In genomic region chr19:28844946-28845710, GRCm38 (mm10) we compare ENCODE assay signal across 10 mouse cellular contexts. TPM values are rescaled to one million over a fixed set of nuclear protein-coding genes. Genes with fewer than 3 reads are reported as not detected.
DNase-seq lines count a peak whose midpoint lies in the region; ATAC-seq and TF ChIP-seq lines count a peak whose summit lies in the region.
"Had no signal": no experiment of that assay in that cellular context is flagged by ENCODE, and none has a peak within 500 bp of the region (broad histone marks: within the 10 kb centered on the region; RNA-seq: fewer than 3 reads in every experiment).

No protein-coding gene starts in this region.

- H3K27me3 ChIP-seq in heart, postnatal 0 days (ENCODE audit: control insufficient read depth, insufficient read depth, low read length), result no peaks in the 10 kb centered on the region
- H3K27me3 ChIP-seq in heart, embryonic 11.5 days (ENCODE audit: control insufficient read depth, insufficient read depth, low read length), result no peaks in the 10 kb centered on the region
- H3K27me3 ChIP-seq in liver, postnatal 0 days (ENCODE audit: insufficient read depth, low read length), result no peaks in the 10 kb centered on the region

- H3K9ac ChIP-seq in heart, postnatal 0 days (replicated peaks; ENCODE audit: low read depth, low read length), result no peak overlapping the region
- H3K9ac ChIP-seq in heart, embryonic 11.5 days (ENCODE audit: low read depth, low read length), result no peak overlapping the region
- no peak overlapping the region for H3K9ac ChIP-seq in liver, postnatal 0 days (replicated peaks)
- H3K9ac ChIP-seq: forebrain, embryonic 13.5 days had no signal

- 45% methylated on average over 8 of the region's 8 CpGs for WGBS in heart, postnatal 0 days
- 52% methylated on average over 8 of the region's 8 CpGs for WGBS in heart, embryonic 11.5 days (ENCODE audit: insufficient replicate concordance)
- 59% methylated on average over 8 of the region's 8 CpGs for WGBS in liver, postnatal 0 days (ENCODE audit: insufficient replicate concordance)

- H3K27ac ChIP-seq in heart, postnatal 0 days (ENCODE audit: low read depth), result no peak overlapping the region
- H3K27ac ChIP-seq in heart, embryonic 11.5 days (ENCODE audit: low read depth, low read length), result no peak overlapping the region
- no peak overlapping the region for H3K27ac ChIP-seq in liver, postnatal 0 days (ENCODE audit: low read depth)
- H3K27ac ChIP-seq: forebrain, embryonic 13.5 days had no signal

- no peak for ATAC-seq in heart, postnatal 0 days (ENCODE audit: insufficient read depth, low read depth)
- ATAC-seq in heart, embryonic 11.5 days (replicated peaks; ENCODE audit: insufficient number of reproducible peaks, low FRiP score, low TSS enrichment), result no peak
- ATAC-seq in liver, postnatal 0 days, result no peak
- ATAC-seq: forebrain, embryonic 13.5 days had no signal

- peak; percentile 47 for DNase-seq in adrenal gland, postnatal 10 days
- no peak for DNase-seq in adrenal gland, adult 2 months
- DNase-seq in heart, postnatal 0 days (ENCODE audit: low spot score), result peak; percentile 33
- DNase-seq in liver, result peak; percentile 8
- DNase-seq in liver, postnatal 0 days, result no peak
- peak; percentile 64 to 73 for DNase-seq in kidney, postnatal 25 days
- no peak for DNase-seq in layer of hippocampus, adult 8-10 months (ENCODE audit: low spot score in 2 of 2)

- peaks cover 12% of the 10 kb centered on the region for H3K4me1 ChIP-seq in heart, postnatal 0 days (ENCODE audit: control insufficient read depth, insufficient read depth)
- H3K4me1 ChIP-seq in heart, embryonic 11.5 days (ENCODE audit: control insufficient read depth, insufficient read depth, low read length), result no peaks in the 10 kb centered on the region
- H3K4me1 ChIP-seq in liver, postnatal 0 days (ENCODE audit: insufficient read depth), result no peaks in the 10 kb centered on the region
- H3K4me1 ChIP-seq: forebrain, embryonic 13.5 days had no signal

- no peak overlapping the region for H3K4me3 ChIP-seq in heart, postnatal 0 days (ENCODE audit: low read depth, low read length)
- H3K4me3 ChIP-seq in heart, embryonic 11.5 days (ENCODE audit: low read depth, low read length), result no peak overlapping the region
- H3K4me3 ChIP-seq in liver, postnatal 0 days (ENCODE audit: low read depth, low read length), result no peak overlapping the region
- H3K4me3 ChIP-seq: forebrain, embryonic 13.5 days had no signal

- no peak for TF ChIP-seq EP300 in heart, postnatal 0 days (IDR thresholded peaks at IDR 0.05; ENCODE audit: low read depth)
- TF ChIP-seq EP300 in liver, postnatal 0 days (IDR thresholded peaks at IDR 0.05; ENCODE audit: low read depth), result no peak

- H3K4me2 ChIP-seq in heart, postnatal 0 days (ENCODE audit: low read depth, low read length), result no peak overlapping the region
- no peak overlapping the region for H3K4me2 ChIP-seq in heart, embryonic 11.5 days
- no peak overlapping the region for H3K4me2 ChIP-seq in liver, postnatal 0 days (ENCODE audit: low read depth, low read length)
- H3K4me2 ChIP-seq: forebrain, embryonic 13.5 days had no signal

- no peaks in the 10 kb centered on the region for H3K36me3 ChIP-seq in heart, postnatal 0 days (replicated peaks; ENCODE audit: control insufficient read depth, insufficient read depth, low read length)
- H3K36me3 ChIP-seq in heart, embryonic 11.5 days (ENCODE audit: control insufficient read depth, insufficient read depth, low read length), result no peaks in the 10 kb centered on the region
- H3K36me3 ChIP-seq in liver, postnatal 0 days (replicated peaks; ENCODE audit: insufficient read depth, low read length), result no peaks in the 10 kb centered on the region

- TF ChIP-seq CTCF in heart, postnatal 0 days (IDR thresholded peaks at IDR 0.05; ENCODE audit: low read depth), result no peak
- TF ChIP-seq CTCF in liver, postnatal 0 days (IDR thresholded peaks at IDR 0.05; ENCODE audit: low read depth), result no peak

- no peaks in the 10 kb centered on the region for H3K9me3 ChIP-seq in heart, postnatal 0 days (replicated peaks; ENCODE audit: control insufficient read depth, low read length)
- no peaks in the 10 kb centered on the region for H3K9me3 ChIP-seq in heart, embryonic 11.5 days (replicated peaks; ENCODE audit: control insufficient read depth, low read length)
- no peaks in the 10 kb centered on the region for H3K9me3 ChIP-seq in liver, postnatal 0 days (ENCODE audit: low read length)
- H3K9me3 ChIP-seq: forebrain, embryonic 13.5 days had no signal

RNA-seq across cellular contexts. Expression of gene Slc1a1, which starts 10.3 kb away (rescaled TPM):
- total RNA-seq in adrenal gland, postnatal 10 days (2021), result under 1 TPM; 0.51 to 0.94 TPM
- 1 to 10 TPM in 1 of 2 experiments, under 1 TPM in 1; 0.89 to 1.5 TPM for total RNA-seq in adrenal gland, adult 2 months (2021)
- polyA plus RNA-seq in adrenal gland, adult 2 months (2012; rRNA removed), result 0.59 and 0.64 TPM in 2 replicates
- total RNA-seq in heart, postnatal 0 days (2014; rRNA removed; ENCODE audit: low replicate concordance), result 9.7 and 14.1 TPM in 2 replicates
- polyA plus RNA-seq in heart, postnatal 0 days (2015; fragmentation: Nextera tagmentation; extraction: Ambion mirVana), result 2.3 and 3.7 TPM in 2 replicates
- polyA plus RNA-seq in heart, embryonic 11.5 days (2014; fragmentation: Nextera tagmentation; extraction: Ambion mirVana), result 0.93 and 1.5 TPM in 2 replicates
- 0.07 and 0.09 TPM in 2 replicates for polyA plus RNA-seq in liver, postnatal 0 days (2015; fragmentation: Nextera tagmentation; extraction: Ambion mirVana)
- total RNA-seq in layer of hippocampus, adult 8-10 months (2022), result 100 to 1,000 TPM; 120 to 146 (median 132) TPM
- total RNA-seq: megakaryocyte, adult 5-6 weeks had no signal

Comparison
In these comparisons a context has a peak if more than half of its experiments do, and no peak if none do; other contexts are left out.
1. DNase-seq: peak in adrenal gland, postnatal 10 days (single experiment), heart, postnatal 0 days (single experiment), liver (single experiment) and kidney, postnatal 25 days (2 of 2); none in adrenal gland, adult 2 months (single experiment), liver, postnatal 0 days (single experiment) and layer of hippocampus, adult 8-10 months (0 of 2).